Mouse (Mus musculus): Measurements from ENCODE around the gene Pramef8.

GRCm38 (mm10) chr4:143412219-143413092, at the start of gene Pramef8:
- TF ChIP-seq CTCF (IDR thresholded peaks at IDR 0.05; ENCODE audit: control insufficient read depth, insufficient read depth, insufficient read length) (no peak), MYOG (IDR thresholded peaks at IDR 0.05; ENCODE audit: control insufficient read depth, extremely low read depth, insufficient read length) (no peak), USF1 (IDR thresholded peaks at IDR 0.05; ENCODE audit: low read depth) (no peak), MYOD1 (IDR thresholded peaks at IDR 0.05; ENCODE audit: control insufficient read depth, insufficient read length, low read depth) (no peak), MAX (IDR thresholded peaks at IDR 0.05) (no peak), CEBPB (IDR thresholded peaks at IDR 0.05; ENCODE audit: low read depth) (no peak)
